ENCODE assay signal across 8 mouse cellular contexts in the genomic region with DNA sequence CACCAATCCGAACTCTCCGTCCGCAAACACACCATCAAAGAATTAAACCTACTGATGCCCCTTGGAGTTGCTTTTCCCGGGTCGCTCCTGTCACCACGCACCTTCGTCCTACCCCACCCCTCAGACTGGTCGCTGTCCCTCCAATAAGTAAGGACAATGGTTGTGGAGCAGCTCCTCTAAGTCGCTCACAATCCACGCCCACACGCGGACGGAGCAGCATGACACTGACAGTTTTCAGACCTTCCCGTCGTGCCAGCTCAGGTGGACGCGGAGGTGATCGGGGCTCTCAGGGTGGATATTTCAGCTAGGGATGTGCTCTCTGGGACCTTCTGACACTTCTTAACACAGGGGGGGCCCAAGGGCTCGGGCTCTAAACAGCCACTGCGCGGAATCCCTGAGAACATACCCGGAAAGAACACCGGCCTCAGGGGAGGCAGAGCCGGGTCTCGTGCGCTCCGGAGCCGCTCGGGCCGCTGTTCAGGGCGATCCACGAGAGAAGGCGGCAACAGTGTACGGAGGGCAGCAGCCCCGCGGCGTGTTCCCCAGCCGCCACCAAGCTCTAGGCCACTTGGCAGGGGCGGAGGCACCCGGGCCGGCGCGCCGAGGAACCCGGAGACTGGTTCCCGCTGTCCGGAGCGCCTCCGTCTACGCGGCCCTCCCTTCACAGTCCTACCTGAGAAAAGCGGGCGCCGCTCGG. TPM values are rescaled to one million over a fixed set of nuclear protein-coding genes. Genes with fewer than 3 reads are reported as not detected.
DNase-seq lines count a peak whose midpoint lies in the region; ATAC-seq and TF ChIP-seq lines count a peak whose summit lies in the region.

No protein-coding gene starts in this region.

- TF ChIP-seq CTCF in cerebellum, adult 2 months (IDR thresholded peaks at IDR 0.05; ENCODE audit: borderline replicate concordance, insufficient read depth, low read depth, low read length): no peak

- no peaks in the 10 kb centered on the region for H3K27me3 ChIP-seq in cerebellum, adult 2 months (ENCODE audit: control insufficient read depth, insufficient read depth, low read length)
- H3K27me3 ChIP-seq in embryonic facial prominence, embryonic 13.5 days: no peaks in the 10 kb centered on the region
- H3K27me3 ChIP-seq in heart, embryonic 16.5 days (ENCODE audit: control insufficient read depth, insufficient read depth, low read length): no peaks in the 10 kb centered on the region

- WGBS in cerebellum, adult 2 months: under 1% methylated on average over 55 of the region's 55 CpGs
- WGBS in embryonic facial prominence, embryonic 13.5 days: under 1% methylated on average over 55 of the region's 55 CpGs
- under 1% methylated on average over 55 of the region's 55 CpGs for WGBS in heart, embryonic 16.5 days

- peak overlapping the region; percentile 85 for H3K4me2 ChIP-seq in embryonic facial prominence, embryonic 13.5 days
- peak overlapping the region; percentile 96 for H3K4me2 ChIP-seq in heart, embryonic 16.5 days (ENCODE audit: low read depth, low read length)

- H3K27ac ChIP-seq in cerebellum, adult 2 months (ENCODE audit: insufficient read depth, low read length): peak overlapping the region; percentile 21
- H3K27ac ChIP-seq in embryonic facial prominence, embryonic 13.5 days: peak overlapping the region; percentile 78
- H3K27ac ChIP-seq in heart, embryonic 16.5 days (ENCODE audit: low read length): peak overlapping the region; percentile 68

- H3K4me1 ChIP-seq in cerebellum, adult 2 months (ENCODE audit: control insufficient read depth, insufficient read depth, low read length): no peaks in the 10 kb centered on the region
- peaks cover 12% of the 10 kb centered on the region for H3K4me1 ChIP-seq in embryonic facial prominence, embryonic 13.5 days
- H3K4me1 ChIP-seq in heart, embryonic 16.5 days (ENCODE audit: control insufficient read depth, insufficient read depth, low read length): peaks cover 8% of the 10 kb centered on the region

- H3K4me3 ChIP-seq in cerebellum, adult 2 months (replicated peaks; ENCODE audit: insufficient read depth, low read depth, low read length): peak overlapping the region; percentile 87
- peak overlapping the region; percentile 98 for H3K4me3 ChIP-seq in embryonic facial prominence, embryonic 13.5 days
- peak overlapping the region; percentile 77 for H3K4me3 ChIP-seq in heart, embryonic 16.5 days (ENCODE audit: low read length)

- peak; percentile 41 for ATAC-seq in activated CD4-positive, CD25-positive, alpha-beta regulatory T cell, adult 4 months
- ATAC-seq in embryonic facial prominence, embryonic 13.5 days (ENCODE audit: insufficient number of reproducible peaks, insufficient read depth, low FRiP score, low TSS enrichment, low read depth): peak; percentile 70; the same call in 1 of the 2 replicates
- peak; percentile 74 for ATAC-seq in heart, embryonic 16.5 days (replicated peaks; ENCODE audit: extremely low read depth, insufficient read depth, low FRiP score)

- H3K36me3 ChIP-seq in embryonic facial prominence, embryonic 13.5 days: no peaks in the 10 kb centered on the region
- H3K36me3 ChIP-seq in heart, embryonic 16.5 days (ENCODE audit: control insufficient read depth, insufficient read depth): no peaks in the 10 kb centered on the region

- DNase-seq in cerebellum, adult 2 months: peak in 1 of 2 experiments; percentile 55
- no peak for DNase-seq in cerebellum, adult 11 months
- DNase-seq in kidney, postnatal 4 days: peak; percentile 41 to 64
- DNase-seq in lung, postnatal 36 days: peak; percentile 53
- DNase-seq in right cerebral cortex, postnatal 10 days (ENCODE audit: low spot score in 2 of 2): peak; percentile 43 to 59

- H3K9me3 ChIP-seq in embryonic facial prominence, embryonic 13.5 days: no peaks in the 10 kb centered on the region
- no peaks in the 10 kb centered on the region for H3K9me3 ChIP-seq in heart, embryonic 16.5 days (replicated peaks; ENCODE audit: control insufficient read depth, low read length)

- peak overlapping the region; percentile 95 for H3K9ac ChIP-seq in embryonic facial prominence, embryonic 13.5 days
- H3K9ac ChIP-seq in heart, embryonic 16.5 days (ENCODE audit: low read length): peak overlapping the region; percentile 85

- TF ChIP-seq POLR2A in cerebellum, adult 2 months (IDR thresholded peaks at IDR 0.05; ENCODE audit: borderline replicate concordance, insufficient read depth, low read length): no peak

RNA-seq across cellular contexts. Expression of a gene that starts 0.9 kb away (rescaled TPM):
- polyA plus RNA-seq in cerebellum, adult 2 months (2012; rRNA removed): 24.7 and 26.3 TPM in 2 replicates
- polyA plus RNA-seq in activated CD4-positive, CD25-positive, alpha-beta regulatory T cell, adult 4 months (2017; shearing (Covaris generic)): 10 to 100 TPM; 29.4 to 32.2 TPM
- 36.9 and 39.8 TPM in 2 replicates for polyA plus RNA-seq in embryonic facial prominence, embryonic 13.5 days (2015; fragmentation: Nextera tagmentation; extraction: Ambion mirVana)
- 15.2 and 17.1 TPM in 2 replicates for polyA plus RNA-seq in heart, embryonic 16.5 days (2015; fragmentation: Nextera tagmentation; extraction: Ambion mirVana)

Comparison
In these comparisons a context has a peak if more than half of its experiments do, and no peak if none do; other contexts are left out.
1. H3K27ac ChIP-seq: peak in every context shown above with its lines; median percentile 78 in embryonic facial prominence, embryonic 13.5 days; 68 in heart, embryonic 16.5 days; 21 in cerebellum, adult 2 months.